Mouse (Mus musculus): Measurements from ENCODE around the gene Ugt2a1. TPM values are rescaled to one million over a fixed set of nuclear protein-coding genes. Genes with fewer than 3 reads are reported as not detected.
"Not testable (repeated sequence)": the region's sequence is repeated elsewhere in the genome, so short reads cannot be mapped to it uniquely, and the experiment has no call there.

Ugt2a1 gene
- not detected in 2 replicates for polyA plus RNA-seq (2012; rRNA removed)

DNA sequence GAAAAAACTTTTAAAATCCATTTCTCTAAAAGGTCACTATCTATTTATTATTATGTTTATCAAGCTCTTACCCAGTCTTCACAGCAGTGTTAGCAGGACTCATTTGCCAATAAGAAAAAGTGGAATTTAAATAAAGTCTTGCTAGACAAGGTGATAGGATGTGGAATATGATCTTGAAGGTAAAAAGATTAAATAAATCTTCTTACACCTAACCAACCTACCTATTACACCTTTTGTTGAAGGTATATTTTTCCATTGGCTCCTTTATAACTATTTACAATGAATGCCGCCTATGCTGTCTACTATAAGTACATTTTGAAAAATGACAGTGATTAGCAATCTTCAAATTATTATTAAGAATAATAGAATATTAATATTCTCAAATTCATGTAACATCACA, at the start of gene Ugt2a1:
Gene Ugt2a1 (minus strand): TSS at position 101 of the 400 bp plus-strand sequence.
- no peak within 1 kb of the TSS for H3K27ac ChIP-seq (ENCODE audit: insufficient read depth, low read length)
- no peaks in the 10 kb centered on the region for H3K4me1 ChIP-seq (ENCODE audit: control insufficient read depth, insufficient read depth, insufficient read length)
- no peaks in the 10 kb centered on the region for H3K36me3 ChIP-seq (ENCODE audit: control insufficient read depth, insufficient read depth, low read length)
- H3K4me3 ChIP-seq (ENCODE audit: extremely low read depth, insufficient read depth, insufficient read length): no peak within 1 kb of the TSS
- H3K27me3 ChIP-seq (ENCODE audit: control insufficient read depth, insufficient read depth, low read length): no peaks in the 10 kb centered on the region
- DNase-seq (ENCODE audit: low read depth in 1 of 2, low spot score in 2 of 2): no peak
- TF ChIP-seq CTCF (IDR thresholded peaks at IDR 0.05; ENCODE audit: extremely low read depth, insufficient read depth, insufficient read length, insufficient replicate concordance) (no peak), POLR2A (IDR thresholded peaks at IDR 0.05; ENCODE audit: low read depth, low read length) (no peak)
- WGBS: 87% methylated on average over 1 of the region's 1 CpGs

DNA sequence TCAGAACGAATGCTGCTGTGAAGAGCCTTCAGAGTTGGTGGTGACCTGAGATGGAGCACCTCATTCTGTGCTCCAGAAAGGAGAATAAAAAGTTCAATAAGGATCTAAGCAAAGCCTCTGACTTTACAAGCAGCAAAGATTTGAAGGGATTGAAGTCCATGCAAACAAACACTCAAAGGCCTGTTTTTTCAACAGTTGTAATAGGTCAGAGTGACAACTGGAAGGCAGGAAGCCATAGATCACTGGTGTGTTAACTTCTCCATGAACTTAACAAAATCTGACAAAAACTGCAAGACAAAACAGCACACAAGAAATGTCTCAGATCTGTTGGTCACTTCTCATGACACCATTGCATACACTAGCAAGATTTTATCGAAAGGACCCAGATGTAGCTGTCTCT, 47.4 kb upstream of the Ugt2a1 start, which contains the start of gene Sult1b1:
Gene Sult1b1 (minus strand): TSS at position 85 of the 400 bp plus-strand sequence.
- no peak within 1 kb of the TSS for H3K27ac ChIP-seq (ENCODE audit: insufficient read depth, low read length)
- WGBS: 90% methylated on average over 2 of the region's 2 CpGs

DNA sequence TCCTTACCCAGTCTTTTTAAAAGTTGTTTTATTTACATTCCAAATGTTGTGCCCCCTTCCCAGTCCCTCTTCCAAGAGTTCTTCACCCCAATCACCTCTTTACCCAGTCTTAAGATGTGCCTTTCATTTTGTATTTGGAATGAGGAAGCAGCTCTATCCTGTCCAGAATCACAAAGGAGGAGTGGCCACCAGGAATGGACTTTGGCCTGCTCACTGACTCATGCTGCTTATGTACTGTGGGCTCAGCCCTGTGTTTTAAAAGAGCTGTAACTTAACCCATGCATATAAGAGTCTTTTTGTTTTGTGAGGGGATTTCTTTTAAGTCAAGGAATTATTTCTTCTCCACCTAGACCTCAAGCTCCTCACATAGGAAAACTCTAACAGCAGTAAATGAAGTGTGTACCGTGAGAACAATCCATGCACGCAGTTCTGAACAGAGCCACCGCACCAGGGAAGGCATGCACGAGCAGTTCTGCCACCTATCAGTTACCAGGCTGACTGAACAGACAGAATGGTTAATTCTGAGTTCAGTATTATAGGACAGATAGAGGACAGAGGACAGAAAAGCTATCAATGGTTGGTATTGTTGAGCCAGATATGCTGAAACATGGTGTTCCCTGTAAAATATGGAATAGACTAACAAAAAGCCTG, 45.4 kb upstream of the Ugt2a1 start:
- Histone ChIP-seq H3K27me3 (ENCODE audit: control insufficient read depth, insufficient read depth, low read length) (no peaks in the 10 kb centered on the region), H3K36me3 (ENCODE audit: control insufficient read depth, insufficient read depth, low read length) (no peaks in the 10 kb centered on the region), H3K4me3 (ENCODE audit: extremely low read depth, insufficient read depth, insufficient read length) (no peak overlapping the region), H3K4me1 (ENCODE audit: control insufficient read depth, insufficient read depth, insufficient read length) (no peaks in the 10 kb centered on the region), H3K27ac (ENCODE audit: insufficient read depth, low read length) (no peak overlapping the region)
- WGBS: 86% methylated on average over 4 of the region's 4 CpGs
- TF ChIP-seq POLR2A (IDR thresholded peaks at IDR 0.05; ENCODE audit: low read depth, low read length) (no peak), CTCF (IDR thresholded peaks at IDR 0.05; ENCODE audit: extremely low read depth, insufficient read depth, insufficient read length, insufficient replicate concordance) (no peak)
- DNase-seq (ENCODE audit: low read depth in 1 of 2, low spot score in 2 of 2): no peak

More for the DNA sequence above, 47.4 kb upstream of the Ugt2a1 start, which contains the start of gene Sult1b1:
- no peak for TF ChIP-seq CTCF (IDR thresholded peaks at IDR 0.05; ENCODE audit: extremely low read depth, insufficient read depth, insufficient read length, insufficient replicate concordance)
- no peak for TF ChIP-seq POLR2A (IDR thresholded peaks at IDR 0.05; ENCODE audit: low read depth, low read length)
- H3K4me1 ChIP-seq (ENCODE audit: control insufficient read depth, insufficient read depth, insufficient read length): no peaks in the 10 kb centered on the region
- no peak for DNase-seq (ENCODE audit: low read depth in 1 of 2, low spot score in 2 of 2)
- no peaks in the 10 kb centered on the region for H3K36me3 ChIP-seq (ENCODE audit: control insufficient read depth, insufficient read depth, low read length)
- no peaks in the 10 kb centered on the region for H3K27me3 ChIP-seq (ENCODE audit: control insufficient read depth, insufficient read depth, low read length)
- no peak within 1 kb of the TSS for H3K4me3 ChIP-seq (ENCODE audit: extremely low read depth, insufficient read depth, insufficient read length)

DNA sequence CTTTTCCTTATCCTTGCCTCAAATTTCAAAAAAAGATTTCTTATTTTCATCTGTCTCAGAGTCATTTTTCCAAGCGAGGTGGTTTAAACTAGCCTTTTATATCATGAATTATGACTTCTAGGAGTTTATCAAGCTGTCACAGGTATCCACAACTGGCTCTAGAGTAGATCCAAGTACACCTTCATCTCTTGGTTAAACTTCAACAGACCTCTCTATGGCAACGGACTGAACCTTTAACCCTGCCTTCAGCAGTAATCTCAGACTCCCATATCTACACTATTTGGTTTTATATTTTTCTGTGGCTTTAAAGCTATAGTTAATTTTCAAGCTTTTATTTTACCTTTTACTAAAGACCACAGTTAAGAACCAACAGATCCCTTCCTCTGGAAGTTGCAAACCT, 41.6 kb upstream of the Ugt2a1 start:
- DNase-seq (ENCODE audit: low read depth in 1 of 2, low spot score in 2 of 2): no peak
- WGBS: 74% methylated on average over 2 of the region's 2 CpGs
- Histone ChIP-seq H3K4me3 (ENCODE audit: extremely low read depth, insufficient read depth, insufficient read length) (no peak overlapping the region), H3K27me3 (ENCODE audit: control insufficient read depth, insufficient read depth, low read length) (no peaks in the 10 kb centered on the region), H3K27ac (ENCODE audit: insufficient read depth, low read length) (no peak overlapping the region), H3K4me1 (ENCODE audit: control insufficient read depth, insufficient read depth, insufficient read length) (no peaks in the 10 kb centered on the region), H3K36me3 (ENCODE audit: control insufficient read depth, insufficient read depth, low read length) (no peaks in the 10 kb centered on the region)
- no peak for TF ChIP-seq CTCF (IDR thresholded peaks at IDR 0.05; ENCODE audit: extremely low read depth, insufficient read depth, insufficient read length, insufficient replicate concordance)
- no peak for TF ChIP-seq POLR2A (IDR thresholded peaks at IDR 0.05; ENCODE audit: low read depth, low read length)

DNA sequence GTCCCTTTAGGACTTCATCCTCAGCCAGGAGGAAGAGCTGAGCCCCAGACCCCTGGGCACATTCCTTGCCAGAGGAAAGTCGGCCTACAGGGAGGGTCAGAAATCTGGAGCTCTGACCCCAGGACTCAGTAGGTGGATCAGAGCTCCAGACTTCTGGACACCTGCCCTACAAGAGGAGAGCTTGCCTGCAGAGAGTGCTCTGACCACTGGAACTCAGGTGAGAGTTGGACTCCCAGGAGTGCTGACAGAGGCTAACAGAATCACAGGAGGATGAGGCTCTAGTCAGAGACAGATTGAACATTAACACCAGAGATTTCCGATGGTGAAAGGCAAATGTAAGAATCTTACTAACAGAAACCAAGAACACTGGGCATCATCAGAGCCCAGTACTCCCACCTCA, 32.9 kb upstream of the Ugt2a1 start:
- DNase-seq (ENCODE audit: low read depth in 1 of 2, low spot score in 2 of 2); H3K4me3 ChIP-seq (ENCODE audit: extremely low read depth, insufficient read depth, insufficient read length); H3K27ac ChIP-seq (ENCODE audit: insufficient read depth, low read length); H3K27me3 ChIP-seq (ENCODE audit: control insufficient read depth, insufficient read depth, low read length); H3K4me1 ChIP-seq (ENCODE audit: control insufficient read depth, insufficient read depth, insufficient read length); H3K36me3 ChIP-seq (ENCODE audit: control insufficient read depth, insufficient read depth, low read length): not testable (repeated sequence)
- 81% methylated on average over 2 of the region's 2 CpGs for WGBS

DNA sequence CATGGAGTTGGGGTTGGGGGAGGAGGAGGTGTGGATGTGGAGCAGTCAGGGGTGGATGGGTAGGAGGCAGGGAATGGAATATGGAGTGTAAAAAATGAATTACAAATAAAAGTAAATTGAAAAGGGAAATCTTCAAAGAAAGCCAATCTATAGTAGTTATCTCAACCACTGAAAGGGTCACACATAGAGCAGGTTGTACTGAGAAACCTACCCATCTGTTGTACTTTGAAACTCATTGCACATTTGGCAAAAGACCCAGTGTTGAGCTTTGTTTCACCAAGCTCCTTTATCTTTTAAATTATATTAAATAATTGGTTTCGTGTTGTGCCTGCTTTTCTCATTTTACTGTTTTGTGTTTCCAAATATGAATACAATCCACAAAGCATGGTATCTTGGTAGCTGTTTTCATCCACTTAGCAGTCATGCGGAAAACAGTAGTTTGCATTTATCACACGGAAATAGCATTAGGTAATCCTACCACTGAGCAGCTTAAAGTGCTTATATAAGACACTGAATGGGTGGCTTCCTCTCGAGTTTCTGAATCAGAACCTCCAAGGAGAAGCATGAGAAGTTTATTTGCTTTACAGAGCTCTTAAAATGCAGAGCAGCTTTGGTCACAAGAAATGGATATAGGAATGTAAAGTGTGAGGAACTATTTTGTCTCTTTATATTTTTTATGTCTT, 15.2 kb upstream of the Ugt2a1 start:
- 69% methylated on average over 4 of the region's 4 CpGs for WGBS
- Histone ChIP-seq H3K27me3 (ENCODE audit: control insufficient read depth, insufficient read depth, low read length) (no peaks in the 10 kb centered on the region), H3K4me1 (ENCODE audit: control insufficient read depth, insufficient read depth, insufficient read length) (no peaks in the 10 kb centered on the region), H3K36me3 (ENCODE audit: control insufficient read depth, insufficient read depth, low read length) (no peaks in the 10 kb centered on the region), H3K27ac (ENCODE audit: insufficient read depth, low read length) (no peak overlapping the region), H3K4me3 (ENCODE audit: extremely low read depth, insufficient read depth, insufficient read length) (no peak overlapping the region)
- TF ChIP-seq CTCF (IDR thresholded peaks at IDR 0.05; ENCODE audit: extremely low read depth, insufficient read depth, insufficient read length, insufficient replicate concordance) (no peak), POLR2A (IDR thresholded peaks at IDR 0.05; ENCODE audit: low read depth, low read length) (no peak)
- DNase-seq (ENCODE audit: low read depth in 1 of 2, low spot score in 2 of 2): no peak

DNA sequence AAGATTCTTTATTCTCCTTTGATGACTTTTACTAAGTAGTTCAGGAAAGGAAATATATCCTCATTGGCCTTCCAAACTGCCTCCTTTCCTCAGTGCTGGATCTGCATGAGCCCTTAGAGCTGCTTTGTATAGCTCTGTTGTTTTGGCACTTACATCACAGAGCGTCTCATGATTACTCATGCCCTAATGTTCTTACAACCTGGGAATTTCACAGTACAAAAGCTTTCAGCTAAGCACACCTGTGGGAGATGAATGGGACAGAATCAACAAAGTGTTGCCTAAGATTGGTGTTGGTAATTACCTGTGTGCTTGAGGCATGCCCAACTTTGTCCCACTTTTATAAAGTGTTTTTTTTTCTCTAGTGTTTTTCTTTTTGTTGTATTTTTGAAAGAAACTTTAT, 12.0 kb upstream of the Ugt2a1 start:
- Histone ChIP-seq H3K4me1 (ENCODE audit: control insufficient read depth, insufficient read depth, insufficient read length) (no peaks in the 10 kb centered on the region), H3K4me3 (ENCODE audit: extremely low read depth, insufficient read depth, insufficient read length) (no peak overlapping the region), H3K27ac (ENCODE audit: insufficient read depth, low read length) (no peak overlapping the region), H3K36me3 (ENCODE audit: control insufficient read depth, insufficient read depth, low read length) (no peaks in the 10 kb centered on the region), H3K27me3 (ENCODE audit: control insufficient read depth, insufficient read depth, low read length) (no peaks in the 10 kb centered on the region)
- WGBS: 79% methylated on average over 1 of the region's 1 CpGs
- no peak for TF ChIP-seq CTCF (IDR thresholded peaks at IDR 0.05; ENCODE audit: extremely low read depth, insufficient read depth, insufficient read length, insufficient replicate concordance)
- TF ChIP-seq POLR2A (IDR thresholded peaks at IDR 0.05; ENCODE audit: low read depth, low read length): no peak
- no peak for DNase-seq (ENCODE audit: low read depth in 1 of 2, low spot score in 2 of 2)
